Mouse (Mus musculus): ENCODE results near the gene Por.

Por gene

DNA sequence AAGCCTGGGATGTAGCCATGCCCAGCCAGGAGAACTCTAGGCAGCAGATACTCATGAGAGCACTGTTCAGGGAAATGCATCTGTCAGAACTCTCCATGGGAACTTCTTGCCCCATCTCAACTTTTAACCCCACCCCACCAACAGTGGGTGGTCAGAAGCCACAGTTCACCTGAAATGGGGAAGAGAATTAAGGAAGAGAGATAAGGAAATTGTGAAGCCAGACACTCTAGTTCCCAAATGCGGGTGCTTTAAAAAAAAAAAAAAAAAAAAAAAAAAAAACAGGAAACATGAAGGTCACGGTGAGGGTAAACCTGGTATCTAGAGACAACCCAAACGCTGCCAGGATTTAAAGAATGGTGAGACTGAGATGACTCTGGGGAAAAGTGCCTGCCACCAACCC, 102.7 kb downstream of the Por start:
- no peak for ATAC-seq (ENCODE audit: low TSS enrichment)

DNA sequence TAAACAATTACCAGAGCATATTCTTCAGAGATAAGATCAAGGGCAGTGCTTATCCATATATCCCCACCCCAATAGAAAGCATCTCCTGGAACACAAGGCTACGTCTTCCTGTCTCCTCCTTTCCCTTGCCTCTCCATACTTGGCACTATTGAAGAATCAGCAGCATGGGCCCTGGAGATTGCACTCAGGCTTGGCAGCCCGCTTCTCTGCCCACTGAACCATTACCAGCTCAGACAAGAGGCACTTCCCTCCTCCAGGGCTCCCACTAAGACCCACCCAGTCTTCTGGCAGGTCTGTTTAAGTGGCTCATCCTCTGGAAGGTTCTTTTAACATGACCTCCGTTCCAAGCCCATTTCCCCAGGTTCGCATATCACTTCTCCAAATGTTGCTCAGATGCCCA, 106.7 kb downstream of the Por start:
- ATAC-seq (ENCODE audit: low TSS enrichment), result no peak

GRCm38 (mm10) chr5:135777796-135778470, 108.1 kb downstream of the Por start, which contains the start of gene Styxl1:
Gene Styxl1 (minus strand): TSS chr5:135778385.
- 0 out of 2 replicates have a peak, but pooled peaks have one; percentile 20 for ATAC-seq (ENCODE audit: low TSS enrichment)

DNA sequence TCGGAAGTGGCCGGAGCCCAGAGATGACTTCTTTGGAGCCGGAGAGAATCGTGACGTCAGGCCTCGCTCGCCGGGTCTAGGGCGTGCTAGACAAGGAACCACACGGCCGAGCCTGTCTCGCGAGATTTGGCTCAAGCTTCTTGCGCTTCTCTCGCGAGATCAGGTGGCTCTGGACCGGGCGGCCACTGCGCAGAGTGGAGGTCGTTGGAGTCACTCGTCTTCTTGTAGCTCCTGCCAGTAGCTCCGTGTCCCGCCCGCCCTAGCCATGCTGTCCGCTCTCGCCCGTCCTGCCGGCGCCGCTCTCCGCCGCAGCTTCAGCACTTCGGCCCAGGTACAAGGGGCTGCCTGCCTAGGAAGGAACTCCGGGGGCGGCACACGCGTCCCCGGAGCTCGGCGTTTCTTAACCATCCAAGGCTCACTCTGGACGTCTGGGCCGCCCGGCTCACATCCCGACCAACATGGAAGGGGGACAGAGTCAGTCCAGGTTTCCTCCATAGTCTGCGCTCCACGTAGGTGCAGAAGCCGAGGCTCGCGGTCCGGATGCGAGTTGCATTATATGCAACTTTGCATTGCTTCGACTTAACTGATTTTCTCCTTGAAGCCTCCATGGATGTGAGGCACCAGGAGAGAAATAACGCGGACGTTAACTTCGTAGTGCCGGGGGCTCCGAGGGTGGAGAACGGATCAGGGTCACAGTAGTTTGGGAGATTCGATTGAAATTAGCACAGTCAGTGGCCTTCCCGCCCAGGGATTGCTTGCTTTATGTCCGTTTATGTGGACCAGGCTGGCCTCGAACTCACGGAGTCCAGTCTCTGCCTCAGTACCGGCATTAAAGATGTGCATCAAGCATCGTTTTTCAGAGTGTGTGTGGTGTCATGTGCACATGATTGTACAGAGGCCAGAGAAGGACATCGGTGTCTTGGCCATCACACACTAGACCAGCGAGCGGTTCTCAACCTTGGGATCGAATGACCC, 108.9 kb downstream of the Por start, which contains the start of gene Mdh2:
Mdh2 (plus strand) TSS at position 10 of the 975 bp plus-strand sequence.
- peak; percentile 94 for ATAC-seq (ENCODE audit: low TSS enrichment)

DNA sequence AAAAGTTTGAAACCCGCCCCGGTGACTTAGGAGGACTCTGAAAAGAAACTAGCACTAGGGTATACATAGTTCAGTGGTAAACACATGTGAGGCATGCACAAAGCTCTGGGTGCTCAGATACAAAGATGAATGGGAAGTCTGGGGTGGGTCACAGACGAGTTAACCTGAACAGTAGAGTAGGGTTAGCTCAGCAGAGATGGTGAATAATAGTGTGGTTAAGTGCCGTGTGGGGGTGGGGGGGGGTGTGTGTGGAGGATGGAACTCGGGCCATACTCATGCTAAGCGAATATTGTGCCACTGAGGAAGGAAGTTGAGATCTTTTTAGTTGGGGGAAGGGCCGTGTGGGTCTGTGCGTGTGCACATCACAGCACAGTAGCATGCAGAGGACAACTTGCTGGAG, 110.5 kb downstream of the Por start:
- no peak for ATAC-seq (ENCODE audit: low TSS enrichment)

DNA sequence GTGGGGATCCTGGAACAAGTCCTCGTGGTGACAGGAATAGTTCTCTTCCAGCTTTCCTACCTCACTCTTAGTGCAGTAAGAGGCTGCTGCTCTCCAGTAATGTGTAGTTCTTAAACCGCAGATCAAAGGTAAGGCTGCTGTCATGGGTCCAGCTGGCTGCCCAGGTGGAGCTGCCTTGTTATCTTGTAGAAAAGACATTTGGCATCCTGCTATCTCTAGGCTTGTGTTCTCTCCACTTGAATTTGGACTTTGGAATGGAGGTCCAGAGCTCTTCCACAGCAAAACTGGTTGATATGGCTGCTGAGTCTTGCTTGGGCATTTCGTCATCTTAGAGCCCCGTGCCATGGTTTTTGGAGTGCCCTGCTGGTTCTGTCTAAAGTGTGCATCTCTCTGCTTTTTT, 113.1 kb downstream of the Por start:
- no peak for ATAC-seq (ENCODE audit: low TSS enrichment)
